Mouse (Mus musculus): ENCODE measurements around the gene Npy. TPM values are rescaled to one million over a fixed set of nuclear protein-coding genes. Genes with fewer than 3 reads are reported as not detected.

The Npy gene
- total RNA-seq (2022) = under 1 TPM in 2 of 4 experiments, not detected in 2; 0.53 to 0.60 TPM

GRCm38 (mm10) chr6:49821961-49822870 is at the start of gene Npy:
Npy (plus strand) TSS chr6:49822710.
- DNase-seq (ENCODE audit: low spot score) = no peak

GRCm38 (mm10) chr6:49775006-49775405 is 47.5 kb upstream of the Npy start:
- no peak for DNase-seq (ENCODE audit: low spot score)

- no peak for DNase-seq (ENCODE audit: low spot score)
These were observed 44.4 kb upstream of the Npy start for GRCm38 (mm10) chr6:49778109-49778508.

GRCm38 (mm10) chr6:49778729-49779128 is 43.8 kb upstream of the Npy start:
- DNase-seq (ENCODE audit: low spot score) = no peak

- DNase-seq (ENCODE audit: low spot score) = no peak
These were observed 42.9 kb upstream of the Npy start for GRCm38 (mm10) chr6:49779606-49780005.

GRCm38 (mm10) chr6:49780846-49781400 is 41.6 kb upstream of the Npy start:
- DNase-seq (ENCODE audit: low spot score) = no peak

- no peak for DNase-seq (ENCODE audit: low spot score)
These were observed 40.7 kb upstream of the Npy start for GRCm38 (mm10) chr6:49781852-49782251.

GRCm38 (mm10) chr6:49782679-49783078 is 39.8 kb upstream of the Npy start:
- DNase-seq (ENCODE audit: low spot score) = no peak

- no peak for DNase-seq (ENCODE audit: low spot score)
These were observed 30.0 kb upstream of the Npy start for GRCm38 (mm10) chr6:49792524-49792923.

GRCm38 (mm10) chr6:49804105-49804504 is 18.4 kb upstream of the Npy start:
- no peak for DNase-seq (ENCODE audit: low spot score)

GRCm38 (mm10) chr6:49808076-49808475 is 14.4 kb upstream of the Npy start:
- DNase-seq (ENCODE audit: low spot score) = no peak

- no peak for DNase-seq (ENCODE audit: low spot score)
These were observed 5.3 kb upstream of the Npy start for GRCm38 (mm10) chr6:49817183-49817582.

- no peak for DNase-seq (ENCODE audit: low spot score)
These were observed 4.9 kb upstream of the Npy start for GRCm38 (mm10) chr6:49817625-49818024.

- DNase-seq (ENCODE audit: low spot score) = no peak
These were observed 341 bp downstream of the Npy start for GRCm38 (mm10) chr6:49822871-49823230.

- DNase-seq (ENCODE audit: low spot score) = no peak
These were observed 861 bp downstream of the Npy start for GRCm38 (mm10) chr6:49823371-49823770.

GRCm38 (mm10) chr6:49823821-49824220 is 1.3 kb downstream of the Npy start:
- no peak for DNase-seq (ENCODE audit: low spot score)

- DNase-seq (ENCODE audit: low spot score) = no peak
These were observed 9.1 kb downstream of the Npy start for GRCm38 (mm10) chr6:49831579-49831978.

- no peak for DNase-seq (ENCODE audit: low spot score)
These were observed 34.3 kb downstream of the Npy start for GRCm38 (mm10) chr6:49856830-49857229.

GRCm38 (mm10) chr6:49867571-49867970 is 45.1 kb downstream of the Npy start:
- DNase-seq (ENCODE audit: low spot score) = no peak

- no peak for DNase-seq (ENCODE audit: low spot score)
These were observed 48.6 kb downstream of the Npy start for GRCm38 (mm10) chr6:49871071-49871470.

- DNase-seq (ENCODE audit: low spot score) = no peak
These were observed 51.0 kb downstream of the Npy start for GRCm38 (mm10) chr6:49873556-49873955.

- no peak for DNase-seq (ENCODE audit: low spot score)
These were observed 52.6 kb downstream of the Npy start for GRCm38 (mm10) chr6:49875160-49875559.

GRCm38 (mm10) chr6:49875791-49876190 is 53.3 kb downstream of the Npy start:
- DNase-seq (ENCODE audit: low spot score) = no peak
